Mouse (Mus musculus): Measurements from ENCODE around the gene Olfr1505. TPM values are rescaled to one million over a fixed set of nuclear protein-coding genes. Genes with fewer than 3 reads are reported as not detected.

The Olfr1505 gene
- not detected in 2 replicates for polyA plus RNA-seq (2012)

DNA sequence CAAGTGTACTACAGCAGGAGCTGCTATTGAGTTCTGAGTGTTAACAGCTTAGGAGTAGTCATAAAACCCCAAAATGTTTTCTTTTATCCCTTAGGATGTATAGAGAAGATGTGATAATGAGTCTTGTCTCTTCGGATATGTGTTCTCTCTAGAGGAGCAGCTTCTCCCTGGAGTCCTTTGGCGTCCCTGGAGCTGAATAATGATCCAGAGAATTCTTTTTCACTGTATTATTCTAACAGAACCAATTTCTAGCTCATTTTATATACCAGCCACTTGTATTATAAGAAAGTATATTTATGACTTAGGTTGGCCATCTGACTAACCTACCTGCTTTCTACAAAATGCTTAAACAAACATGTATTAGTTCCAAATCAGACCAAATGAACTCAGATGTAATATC is at the start of gene Olfr1505:
Gene Olfr1505, plus strand, starts transcription at position 301 of the 400 bp plus-strand sequence.
- Histone ChIP-seq H3K27me3 (ENCODE audit: control insufficient read depth) (no peaks in the 10 kb centered on the region), H3K4me1 (ENCODE audit: control insufficient read depth) (no peaks in the 10 kb centered on the region), H3K36me3 (ENCODE audit: control insufficient read depth) (no peaks in the 10 kb centered on the region), H3K4me3 (replicated peaks) (no peak within 1 kb of the TSS), H3K9me3 (ENCODE audit: control insufficient read depth, low read length) (peaks cover 2% of the 10 kb centered on the region)
- TF ChIP-seq TAL1 (IDR thresholded peaks at IDR 0.05; ENCODE audit: low read length) (no peak), GATA1 (IDR thresholded peaks at IDR 0.05; ENCODE audit: low read length) (no peak)

DNA sequence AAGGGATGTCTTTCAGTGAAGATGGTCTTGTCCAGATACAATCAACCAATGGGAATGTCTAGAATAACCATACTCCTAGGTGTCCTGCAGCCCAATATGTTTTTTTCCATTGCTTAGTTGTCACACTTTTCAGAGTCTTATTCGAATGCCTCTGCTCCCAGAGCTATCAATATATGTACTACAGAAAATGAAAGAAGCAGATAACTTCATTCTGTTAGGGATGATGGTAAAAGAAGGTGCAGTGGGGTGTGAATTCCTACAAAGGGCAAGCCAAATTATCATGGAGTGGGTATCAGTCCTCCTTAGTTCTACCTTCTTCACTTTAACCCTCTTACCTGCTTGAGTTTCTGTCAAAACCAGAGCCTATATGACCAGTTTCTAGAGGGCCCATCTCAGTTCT is 15.5 kb upstream of the Olfr1505 start, which contains the start of gene Olfr1504:
Gene Olfr1504, minus strand, starts transcription at position 101 of the 400 bp plus-strand sequence.
- no peaks in the 10 kb centered on the region for H3K9me3 ChIP-seq (ENCODE audit: control insufficient read depth, low read length)
- no peaks in the 10 kb centered on the region for H3K4me1 ChIP-seq (ENCODE audit: control insufficient read depth)
- no peaks in the 10 kb centered on the region for H3K36me3 ChIP-seq (ENCODE audit: control insufficient read depth)
- TF ChIP-seq GATA1 (IDR thresholded peaks at IDR 0.05; ENCODE audit: low read length) (no peak), TAL1 (IDR thresholded peaks at IDR 0.05; ENCODE audit: low read length) (no peak)
- no peaks in the 10 kb centered on the region for H3K27me3 ChIP-seq (ENCODE audit: control insufficient read depth)
- no peak within 1 kb of the TSS for H3K4me3 ChIP-seq (replicated peaks)

Other genes starting within 250 kb of the Olfr1505 start
- gene Olfr1491, start 216.3 kb upstream of the Olfr1505 start, polyA plus RNA-seq (2012), result not detected in 2 replicates
- not detected in 2 replicates for gene Olfr1493-ps1, start 190.3 kb upstream of the Olfr1505 start, polyA plus RNA-seq (2012)
- not detected in 2 replicates for gene Olfr1494, start 173.8 kb upstream of the Olfr1505 start, polyA plus RNA-seq (2012)
- gene Olfr1495, start 148.9 kb upstream of the Olfr1505 start, polyA plus RNA-seq (2012), result not detected in 2 replicates
- not detected in 2 replicates for gene Olfr1496, start 135.7 kb upstream of the Olfr1505 start, polyA plus RNA-seq (2012)
- not detected in 2 replicates for gene Olfr1497, start 115.3 kb upstream of the Olfr1505 start, polyA plus RNA-seq (2012)
- gene Olfr1499, start 94.1 kb upstream of the Olfr1505 start, polyA plus RNA-seq (2012), result not detected in 2 replicates
- gene Olfr1500, start 83.0 kb upstream of the Olfr1505 start, polyA plus RNA-seq (2012), result not detected in 2 replicates
- gene Olfr1501, start 62.8 kb upstream of the Olfr1505 start, polyA plus RNA-seq (2012), result not detected in 2 replicates
- gene Olfr1502, start 51.7 kb upstream of the Olfr1505 start, polyA plus RNA-seq (2012), result not detected in 2 replicates
- not detected in 2 replicates for gene Olfr1504, start 15.6 kb upstream of the Olfr1505 start, polyA plus RNA-seq (2012)